Mouse (Mus musculus) heart, embryonic 11.5 days (tissue): ENCODE results near the gene Csad. TPM values are rescaled to one million over a fixed set of nuclear protein-coding genes. Genes with fewer than 3 reads are reported as not detected.

Experiments used
- ATAC-seq: fragments of 200-750 bp; cut with Nextera tagmentation; replicated peaks from 2 replicates; pipeline ENCODE4 v1.8.0; 2017; ENCODE audit warnings: moderate library complexity; ENCODE audit not compliant: insufficient number of reproducible peaks, low FRiP score, low TSS enrichment
- H3K27ac ChIP-seq: fragments of 300-500 bp; sonication (generic); 2 replicates; pipeline ENCODE4 v1.5.1; 2014; ENCODE audit warnings: mild to moderate bottlenecking, low read depth, low read length
- H3K27me3 ChIP-seq: fragments of 300-500 bp; sonication (generic); 2 replicates; pipeline ENCODE4 v1.6.1; 2014; ENCODE audit warnings: mild to moderate bottlenecking, low read length, mixed read lengths; ENCODE audit not compliant: control insufficient read depth, insufficient read depth
- H3K36me3 ChIP-seq: fragments of 300-500 bp; sonication (generic); 2 replicates; pipeline ENCODE4 v1.6.1; 2014; ENCODE audit warnings: mild to moderate bottlenecking, low read length, moderate library complexity, mixed read lengths; ENCODE audit not compliant: control insufficient read depth, insufficient read depth
- H3K4me1 ChIP-seq: fragments of 300-500 bp; sonication (generic); 2 replicates; pipeline ENCODE4 v1.6.1; 2014; ENCODE audit warnings: low read length; ENCODE audit not compliant: control insufficient read depth, insufficient read depth
- H3K4me2 ChIP-seq: fragments of 300-500 bp; sonication (generic); 2 replicates; pipeline ENCODE4 v1.6.1; 2014; ENCODE audit warnings: mild to moderate bottlenecking, moderate library complexity
- H3K4me3 ChIP-seq: fragments of 300-500 bp; sonication (generic); 2 replicates; pipeline ENCODE4 v1.5.1; 2014; ENCODE audit warnings: low read depth, low read length
- H3K9ac ChIP-seq: fragments of 300-500 bp; sonication (generic); 2 replicates; pipeline ENCODE4 v1.6.1; 2014; ENCODE audit warnings: mild to moderate bottlenecking, low read depth, low read length, moderate library complexity
- H3K9me3 ChIP-seq: fragments of 300-500 bp; sonication (generic); replicated peaks from 2 replicates; pipeline ENCODE4 v1.6.1; 2016; ENCODE audit warnings: low read length; ENCODE audit not compliant: control insufficient read depth
- WGBS: fragments of 180-500 bp; shearing (Covaris S2); extraction: QIAGEN DNeasy Blood & Tissue Kit; methylation state at CpG from one replicate; pipeline ENCODE4 v1.1.7; 2014; ENCODE audit not compliant: insufficient replicate concordance; 5-methylcytosine and 5-hydroxymethylcytosine counted together
- polyA plus RNA-seq: library from polyadenylated mRNA; unstranded; fragments of >200 nt; fragmentation: Nextera tagmentation; extraction: Ambion mirVana; gene quantifications from 2 replicates; pipeline ENCODE4 v1.2.1, GENCODE M21; 2014

Csad gene
- polyA plus RNA-seq, 1 experiment from 2014 or later: 33.4 TPM

DNA sequence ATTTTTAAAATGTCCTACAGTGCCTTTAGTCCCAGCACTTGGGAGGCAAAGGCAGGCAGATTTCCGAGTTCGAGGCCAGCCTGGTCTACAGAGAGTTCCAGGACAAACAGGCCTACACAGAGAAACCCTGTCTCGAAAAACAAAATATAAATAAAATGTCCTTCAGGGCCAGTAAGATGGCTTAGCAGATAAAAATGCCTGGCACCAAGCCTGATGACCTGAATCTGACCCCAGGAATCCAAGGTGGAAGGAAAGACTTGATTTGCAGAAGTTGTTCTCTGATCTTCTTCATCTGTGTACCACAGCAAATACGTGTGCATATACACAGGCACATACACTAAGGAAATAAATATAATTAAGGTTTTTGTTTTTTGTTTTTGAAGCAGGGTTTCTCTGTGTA, 9.2 kb downstream of the Csad start:
- Histone ChIP-seq H3K4me1 (0 out of 2 replicates have a peak, but pooled peaks cover 3% of the 10 kb centered on the region), H3K9me3 (no peaks in the 10 kb centered on the region), H3K4me2 (no peak overlapping the region), H3K27me3 (no peaks in the 10 kb centered on the region), H3K36me3 (no peaks in the 10 kb centered on the region), H3K27ac (no peak overlapping the region), H3K9ac (no peak overlapping the region), H3K4me3 (no peak overlapping the region)
- no peak for ATAC-seq
- WGBS: 82% methylated on average over 4 of the region's 4 CpGs

DNA sequence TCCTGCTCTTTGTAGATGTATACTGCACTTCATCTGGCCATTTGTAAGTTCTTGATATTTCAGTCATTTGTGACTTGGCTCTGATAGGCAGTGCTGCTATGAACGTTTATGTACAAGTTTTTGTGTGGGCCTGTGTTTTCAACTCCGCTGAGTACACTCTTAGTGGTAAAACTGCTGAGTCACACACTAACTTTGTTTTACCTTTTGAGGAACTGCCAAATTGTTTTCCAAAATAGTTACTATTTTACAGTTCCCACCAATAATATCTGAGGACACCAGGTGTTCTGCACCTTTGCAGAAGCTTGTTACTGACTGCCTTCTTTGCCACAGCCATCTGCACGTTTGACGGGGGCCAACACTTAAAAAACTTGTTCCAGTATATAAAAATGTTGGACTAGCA, 10.1 kb downstream of the Csad start:
- Histone ChIP-seq H3K4me1 (0 out of 2 replicates have a peak, but pooled peaks cover 3% of the 10 kb centered on the region), H3K9ac (no peak overlapping the region), H3K36me3 (no peaks in the 10 kb centered on the region), H3K4me3 (no peak overlapping the region), H3K27me3 (no peaks in the 10 kb centered on the region), H3K9me3 (no peaks in the 10 kb centered on the region), H3K27ac (no peak overlapping the region), H3K4me2 (no peak overlapping the region)
- 83% methylated on average over 4 of the region's 4 CpGs for WGBS
- ATAC-seq: no peak

DNA sequence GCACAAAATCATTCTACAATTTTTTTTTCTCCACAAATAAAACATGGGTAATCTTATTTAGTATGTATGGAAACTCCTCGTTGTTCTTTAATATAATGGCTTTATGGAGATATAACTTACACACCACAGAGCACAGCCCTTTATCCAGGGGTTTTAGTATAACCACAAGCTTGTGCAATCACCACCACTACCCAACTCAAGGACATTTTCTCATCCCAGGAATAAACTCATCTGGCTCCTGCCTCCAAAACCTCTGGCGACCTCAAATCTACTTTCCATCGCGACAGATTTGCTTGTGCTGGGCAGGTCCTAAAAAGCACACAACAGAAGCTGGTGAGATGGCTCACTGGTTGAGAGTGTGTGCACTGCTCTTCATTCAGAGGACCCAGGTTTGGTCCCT, 10.9 kb downstream of the Csad start:
- H3K9ac ChIP-seq: no peak overlapping the region
- no peak for ATAC-seq

DNA sequence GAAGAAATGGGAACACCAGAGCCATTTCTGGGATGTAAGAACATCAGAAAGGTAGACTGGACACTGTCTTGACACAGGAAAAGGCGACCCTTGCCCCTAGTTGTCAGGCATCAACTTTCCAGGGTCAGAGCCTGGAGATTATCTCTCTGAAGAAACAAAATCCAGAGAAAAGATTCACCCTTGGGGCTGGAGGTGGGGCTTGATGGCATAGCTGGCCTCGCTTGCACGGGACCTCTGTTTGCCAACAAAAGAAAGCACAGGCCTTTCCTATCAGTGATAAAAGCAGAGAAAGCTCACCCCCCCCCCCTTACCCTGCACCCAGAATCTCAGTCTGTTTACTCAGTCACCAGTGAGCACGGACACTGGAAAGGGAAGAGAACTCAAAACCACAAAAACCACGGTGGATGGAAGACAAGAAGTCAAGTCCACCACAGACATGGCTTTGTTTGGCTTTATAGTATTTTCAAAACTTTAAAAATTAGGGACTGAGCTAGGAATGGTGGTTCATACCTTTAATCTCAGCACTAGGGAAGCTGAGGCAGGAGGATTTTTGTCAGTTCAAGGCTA, 11.6 kb downstream of the Csad start:
- no peaks in the 10 kb centered on the region for H3K36me3 ChIP-seq
- H3K4me1 ChIP-seq: peaks cover 10% of the 10 kb centered on the region
- WGBS: 35% methylated on average over 5 of the region's 5 CpGs
- H3K9ac ChIP-seq: 0 out of 2 replicates have a peak overlapping the region, but pooled peaks have one; percentile 2
- no peaks in the 10 kb centered on the region for H3K27me3 ChIP-seq
- H3K4me3 ChIP-seq: no peak overlapping the region
- H3K9me3 ChIP-seq: no peaks in the 10 kb centered on the region
- no peak overlapping the region for H3K4me2 ChIP-seq
- no peak overlapping the region for H3K27ac ChIP-seq
- ATAC-seq: no peak

More for the DNA sequence above, 10.9 kb downstream of the Csad start:
- Histone ChIP-seq H3K27me3 (no peaks in the 10 kb centered on the region), H3K4me1 (peaks cover 5% of the 10 kb centered on the region), H3K36me3 (no peaks in the 10 kb centered on the region), H3K4me2 (no peak overlapping the region), H3K27ac (no peak overlapping the region), H3K9me3 (no peaks in the 10 kb centered on the region), H3K4me3 (no peak overlapping the region)
- 83% methylated on average over 4 of the region's 4 CpGs for WGBS

DNA sequence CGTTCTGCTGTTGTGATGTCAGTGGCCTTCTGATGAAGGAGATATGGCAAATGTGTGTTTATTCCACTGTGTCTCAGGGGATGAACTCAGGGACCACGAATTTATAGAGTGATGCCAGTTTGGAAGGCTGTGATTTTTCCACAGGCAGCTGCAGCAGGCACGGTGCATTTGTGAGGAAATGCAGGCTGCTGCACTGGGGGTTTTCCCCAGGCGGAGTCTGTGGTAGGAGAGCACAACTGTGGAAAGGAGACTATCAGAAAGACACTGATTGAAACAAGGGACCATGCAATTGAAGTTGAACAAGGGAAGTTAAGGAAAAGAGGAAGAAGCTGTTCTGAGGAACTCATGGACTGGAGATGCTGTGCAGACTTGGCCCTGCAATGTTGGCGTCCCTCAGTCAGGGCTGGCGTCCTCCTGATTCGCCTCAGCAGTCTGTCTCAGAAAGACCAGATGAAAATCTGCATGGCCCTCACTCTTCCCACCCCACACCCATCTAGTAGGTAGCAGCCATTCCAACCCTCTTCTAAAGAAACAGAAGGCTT, 12.2 kb downstream of the Csad start:
- Histone ChIP-seq H3K36me3 (no peaks in the 10 kb centered on the region), H3K4me1 (peaks cover 10% of the 10 kb centered on the region), H3K27me3 (no peaks in the 10 kb centered on the region), H3K9ac (no peak overlapping the region), H3K9me3 (no peaks in the 10 kb centered on the region), H3K4me2 (no peak overlapping the region), H3K4me3 (no peak overlapping the region), H3K27ac (no peak overlapping the region)
- WGBS: 56% methylated on average over 7 of the region's 7 CpGs
- no peak for ATAC-seq

DNA sequence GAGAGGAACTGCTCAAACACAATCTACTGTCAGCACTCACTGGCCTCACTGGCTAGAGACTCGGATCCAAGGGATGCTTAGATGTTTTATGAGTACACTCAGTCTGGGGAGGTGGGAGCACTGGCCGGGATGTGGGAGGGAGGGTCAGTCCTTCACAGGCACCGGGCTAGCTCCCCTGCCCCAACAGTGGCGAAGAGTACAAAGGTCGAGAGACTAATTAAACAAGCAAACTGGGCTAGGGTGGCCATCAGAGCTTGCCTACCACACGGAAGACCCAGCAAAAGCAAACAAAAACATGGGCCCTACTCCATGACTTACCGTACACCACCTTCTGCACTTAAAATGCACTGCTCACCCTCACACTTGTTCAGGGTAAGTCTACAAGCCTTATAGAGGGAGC, 12.8 kb downstream of the Csad start:
- ATAC-seq: no peak
- Histone ChIP-seq H3K4me2 (no peak overlapping the region), H3K36me3 (no peaks in the 10 kb centered on the region), H3K4me1 (peaks cover 10% of the 10 kb centered on the region), H3K27me3 (no peaks in the 10 kb centered on the region), H3K27ac (no peak overlapping the region), H3K4me3 (no peak overlapping the region), H3K9ac (no peak overlapping the region), H3K9me3 (no peaks in the 10 kb centered on the region)
- 57% methylated on average over 7 of the region's 7 CpGs for WGBS

DNA sequence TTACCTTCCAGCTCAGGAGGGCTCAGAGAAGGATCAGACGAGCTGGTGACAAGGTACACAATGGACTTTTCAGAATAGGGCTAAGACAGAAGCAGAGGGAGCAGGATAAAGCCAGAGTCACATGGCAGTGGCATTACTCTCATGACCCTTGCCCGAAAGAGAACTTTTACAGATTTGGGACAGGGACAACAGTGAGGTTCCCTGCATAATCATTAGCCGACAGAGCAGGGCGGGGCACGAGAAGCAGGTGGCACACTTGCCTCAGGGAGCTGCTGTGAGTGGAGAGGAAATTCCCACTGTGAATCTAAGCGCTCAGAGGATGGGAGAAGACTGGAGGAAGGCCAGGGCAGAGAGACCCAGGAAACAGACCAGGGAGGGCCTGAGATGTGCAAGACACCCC, 15.6 kb downstream of the Csad start:
- Histone ChIP-seq H3K27ac (no peak overlapping the region), H3K4me2 (no peak overlapping the region), H3K9me3 (no peaks in the 10 kb centered on the region), H3K36me3 (peaks cover 4% of the 10 kb centered on the region), H3K4me1 (peaks cover 10% of the 10 kb centered on the region), H3K4me3 (no peak overlapping the region), H3K9ac (no peak overlapping the region), H3K27me3 (no peaks in the 10 kb centered on the region)
- ATAC-seq: no peak
- WGBS: 68% methylated on average over 6 of the region's 6 CpGs

DNA sequence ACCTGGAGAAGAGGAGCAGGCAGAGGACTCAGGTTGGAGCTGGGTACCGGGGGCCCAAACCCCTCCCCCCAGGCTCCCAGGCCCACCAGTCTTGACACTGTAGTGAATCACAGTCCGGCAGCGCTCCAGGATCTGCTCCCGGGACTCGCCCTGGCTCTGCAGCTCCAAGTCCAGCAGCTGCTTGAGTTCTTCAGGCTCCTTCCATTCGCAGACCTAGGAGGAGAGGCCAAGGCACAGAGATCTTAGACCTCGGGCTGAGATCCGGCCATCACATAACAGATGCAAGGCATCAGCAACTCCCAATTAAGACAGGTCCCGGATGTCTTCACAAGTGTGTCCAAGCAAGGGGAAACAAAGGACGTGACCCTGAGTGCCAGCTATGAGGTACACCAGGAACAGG, 16.4 kb downstream of the Csad start:
- no peak for ATAC-seq
- Histone ChIP-seq H3K4me3 (no peak overlapping the region), H3K4me2 (no peak overlapping the region), H3K36me3 (peaks cover 4% of the 10 kb centered on the region), H3K9ac (no peak overlapping the region), H3K27ac (no peak overlapping the region), H3K4me1 (peaks cover 10% of the 10 kb centered on the region), H3K9me3 (no peaks in the 10 kb centered on the region), H3K27me3 (no peaks in the 10 kb centered on the region)
- WGBS: 82% methylated on average over 10 of the region's 10 CpGs

DNA sequence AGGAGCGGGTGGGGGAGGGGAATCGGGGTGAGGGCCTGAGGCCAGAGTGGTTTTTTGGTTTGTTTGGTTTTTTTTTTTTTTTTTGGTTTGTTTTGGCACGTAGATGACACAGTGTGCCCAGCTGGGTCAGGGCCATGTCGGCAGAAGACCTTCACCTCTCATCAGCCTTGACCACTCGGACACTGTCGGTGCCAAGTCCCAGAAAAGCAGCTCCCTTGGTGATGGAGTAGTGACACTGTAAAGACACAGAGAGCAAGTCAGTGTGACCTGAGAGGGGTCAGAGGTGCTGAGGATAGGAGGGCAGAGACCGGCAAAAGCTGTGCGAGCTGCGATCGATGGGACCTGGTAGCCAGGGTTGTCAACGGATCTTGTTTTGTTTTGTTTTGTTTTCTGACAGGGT, 18.3 kb downstream of the Csad start:
- H3K4me1 ChIP-seq: peaks cover 7% of the 10 kb centered on the region
- ATAC-seq: no peak
- H3K9ac ChIP-seq: 0 out of 2 replicates have a peak overlapping the region, but pooled peaks have one; percentile 13
- no peak overlapping the region for H3K27ac ChIP-seq
- H3K27me3 ChIP-seq: no peaks in the 10 kb centered on the region
- peaks cover 4% of the 10 kb centered on the region for H3K36me3 ChIP-seq
- H3K4me3 ChIP-seq: no peak overlapping the region
- H3K4me2 ChIP-seq: no peak overlapping the region
- no peaks in the 10 kb centered on the region for H3K9me3 ChIP-seq
- 67% methylated on average over 11 of the region's 11 CpGs for WGBS
